Mouse (Mus musculus) hindbrain, postnatal 0 days (tissue): Measurements from ENCODE around the gene Ccdc177. TPM values are rescaled to one million over a fixed set of nuclear protein-coding genes. Genes with fewer than 3 reads are reported as not detected.
A peak's percentile ranks its signal among the peaks of the same experiment; 100 is the strongest.

Experiments used
- ATAC-seq: fragments of 200-750 bp; cut with Nextera tagmentation; 2 replicates; pipeline ENCODE4 v1.8.0; 2017; ENCODE audit warnings: mild to moderate bottlenecking, moderate TSS enrichment, moderate library complexity
- DNase-seq: peaks from one replicate; pipeline ENCODE4 v3.0.0-alpha.2; 2015; ENCODE audit warnings: low spot score
- H3K27ac ChIP-seq: fragments of 300-500 bp; sonication (generic); 2 replicates; pipeline ENCODE4 v1.5.1; 2014; ENCODE audit warnings: mild to moderate bottlenecking
- H3K27me3 ChIP-seq: fragments of 300-500 bp; sonication (generic); 2 replicates; pipeline ENCODE4 v1.6.1; 2014; ENCODE audit warnings: low read length, mixed read lengths; ENCODE audit not compliant: insufficient read depth
- H3K36me3 ChIP-seq: fragments of 300-500 bp; sonication (generic); 2 replicates; pipeline ENCODE4 v1.6.1; 2014; ENCODE audit warnings: low read length, mixed read lengths; ENCODE audit not compliant: insufficient read depth
- H3K4me1 ChIP-seq: fragments of 300-500 bp; sonication (generic); 2 replicates; pipeline ENCODE4 v1.6.1; 2014; ENCODE audit warnings: antibody characterized with exemption, low read length, mixed read lengths; ENCODE audit not compliant: insufficient read depth
- H3K4me2 ChIP-seq: fragments of 300-500 bp; sonication (generic); 2 replicates; pipeline ENCODE4 v1.6.1; 2014; ENCODE audit warnings: low read depth, mild to moderate bottlenecking, low read length, moderate library complexity, mixed read lengths
- H3K4me3 ChIP-seq: fragments of 300-500 bp; sonication (generic); 2 replicates; pipeline ENCODE4 v1.5.1; 2014; ENCODE audit warnings: low read length
- H3K9ac ChIP-seq: fragments of 300-500 bp; sonication (generic); replicated peaks from 2 replicates; pipeline ENCODE4 v1.6.1; 2014; ENCODE audit warnings: mild to moderate bottlenecking, low read length, moderate library complexity, mixed read lengths
- H3K9me3 ChIP-seq: fragments of 300-500 bp; sonication (generic); 2 replicates; pipeline ENCODE4 v1.6.1; 2016; ENCODE audit warnings: low read length, mixed read lengths
- CTCF ChIP-seq: IDR thresholded peaks from 2 replicates; pipeline ENCODE4 v1.5.1; 2016; ENCODE audit warnings: antibody characterized with exemption, control low read depth, low read depth
- whole genome bisulfite sequencing: fragments of 180-500 bp; shearing (Covaris S2); extraction: QIAGEN DNeasy Blood & Tissue Kit; methylation state at CpG from one replicate; pipeline ENCODE4 v1.1.7; 2014; 5-methylcytosine and 5-hydroxymethylcytosine counted together
- polyA plus RNA-seq: library from polyadenylated mRNA; unstranded; fragments of >200 nt; fragmentation: Nextera tagmentation; extraction: Ambion mirVana; gene quantifications from 2 replicates; pipeline ENCODE4 v1.2.1, GENCODE M21; 2015
- total RNA-seq: library from RNA; depleted of rRNA; stranded (reverse); fragments of >200 nt; gene quantifications from 2 replicates; pipeline ENCODE4 v1.2.3, GENCODE M21; 2014

Ccdc177 gene
- total and polyA plus RNA-seq, 2 experiments from 2014 or later = 1.8 to 18.6 TPM

- TF ChIP-seq CTCF = no peak
- DNase-seq (no peak), ATAC-seq (peak; percentile 8)
- Histone ChIP-seq H3K27me3 (no peaks in the 10 kb centered on the region), H3K4me2 (peak overlapping the region; percentile 42), H3K9me3 (no peaks in the 10 kb centered on the region), H3K9ac (peak overlapping the region; percentile 31; the same call in 1 of the 2 replicates), H3K36me3 (no peaks in the 10 kb centered on the region), H3K27ac (peak overlapping the region; percentile 91), H3K4me3 (no peak overlapping the region), H3K4me1 (peaks cover 20% of the 10 kb centered on the region)
- 45% methylated on average over 5 of the region's 5 CpGs for WGBS
Observed at GRCm38 (mm10) chr12:80737283-80737600, 23.2 kb downstream of the Ccdc177 start.

GRCm38 (mm10) chr12:80736464-80737282, 23.8 kb downstream of the Ccdc177 start:
- H3K27me3 ChIP-seq = no peaks in the 10 kb centered on the region
- H3K27ac ChIP-seq = peak overlapping the region; percentile 91
- no peak overlapping the region for H3K4me3 ChIP-seq
- H3K9ac ChIP-seq = peak overlapping the region; percentile 31; the same call in 1 of the 2 replicates
- H3K9me3 ChIP-seq = no peaks in the 10 kb centered on the region
- ATAC-seq = peak; percentile 87
- WGBS = 5% methylated on average over 13 of the region's 13 CpGs
- H3K36me3 ChIP-seq = no peaks in the 10 kb centered on the region
- peak overlapping the region; percentile 42 for H3K4me2 ChIP-seq
- peak; percentile 93 for DNase-seq
- peaks cover 20% of the 10 kb centered on the region for H3K4me1 ChIP-seq
- no peak for TF ChIP-seq CTCF

- ATAC-seq (no peak), DNase-seq (peak; percentile 48)
- 57% methylated on average over 13 of the region's 13 CpGs for WGBS
- TF ChIP-seq CTCF = no peak
- Histone ChIP-seq H3K4me1 (peaks cover 20% of the 10 kb centered on the region), H3K9me3 (no peaks in the 10 kb centered on the region), H3K27ac (no peak overlapping the region), H3K4me2 (no peak overlapping the region), H3K27me3 (no peaks in the 10 kb centered on the region), H3K36me3 (no peaks in the 10 kb centered on the region), H3K9ac (no peak overlapping the region), H3K4me3 (no peak overlapping the region)
Observed at GRCm38 (mm10) chr12:80734526-80735470, 25.7 kb downstream of the Ccdc177 start.

GRCm38 (mm10) chr12:80730567-80730966, 29.9 kb downstream of the Ccdc177 start:
- WGBS = 5% methylated on average over 9 of the region's 9 CpGs
- H3K4me2 ChIP-seq = no peak overlapping the region
- H3K4me1 ChIP-seq = no peaks in the 10 kb centered on the region
- DNase-seq (peak; percentile 90), ATAC-seq (peak; percentile 90)
- peak; percentile 91 for TF ChIP-seq CTCF
- no peaks in the 10 kb centered on the region for H3K27me3 ChIP-seq
- H3K36me3 ChIP-seq = no peaks in the 10 kb centered on the region
- no peaks in the 10 kb centered on the region for H3K9me3 ChIP-seq
- H3K9ac ChIP-seq = no peak overlapping the region
- H3K4me3 ChIP-seq = no peak overlapping the region
- no peak overlapping the region for H3K27ac ChIP-seq

GRCm38 (mm10) chr12:80729758-80730530, 30.5 kb downstream of the Ccdc177 start:
- Histone ChIP-seq H3K27ac (no peak overlapping the region), H3K4me2 (no peak overlapping the region), H3K36me3 (no peaks in the 10 kb centered on the region), H3K9ac (no peak overlapping the region), H3K4me3 (no peak overlapping the region), H3K27me3 (no peaks in the 10 kb centered on the region), H3K4me1 (no peaks in the 10 kb centered on the region), H3K9me3 (no peaks in the 10 kb centered on the region)
- WGBS = 78% methylated on average over 12 of the region's 12 CpGs
- DNase-seq = no peak
- TF ChIP-seq CTCF = no peak
- no peak for ATAC-seq

- DNase-seq (peak; percentile 49), ATAC-seq (no peak)
- Histone ChIP-seq H3K9me3 (no peaks in the 10 kb centered on the region), H3K9ac (no peak overlapping the region), H3K27me3 (no peaks in the 10 kb centered on the region), H3K27ac (no peak overlapping the region), H3K4me2 (no peak overlapping the region), H3K4me1 (no peaks in the 10 kb centered on the region), H3K4me3 (no peak overlapping the region), H3K36me3 (no peaks in the 10 kb centered on the region)
- WGBS = 44% methylated on average over 2 of the region's 2 CpGs
- peak; percentile 67 for TF ChIP-seq CTCF
Observed at GRCm38 (mm10) chr12:80728814-80729213, 31.7 kb downstream of the Ccdc177 start.
